Mouse (Mus musculus) myocyte (in vitro differentiated cells): ENCODE results near the gene Iars2. TPM values are rescaled to one million over a fixed set of nuclear protein-coding genes. Genes with fewer than 3 reads are reported as not detected.

ENCODE experiments used
- H3K27me3 ChIP-seq: one replicate; pipeline ENCODE4 v1.6.1; 2011; ENCODE audit not compliant: control insufficient read depth, insufficient read depth, insufficient read length
- H3K36me3 ChIP-seq: one replicate; pipeline ENCODE4 v1.6.1; 2011; ENCODE audit not compliant: control insufficient read depth, insufficient read depth
- H3K4me2 ChIP-seq: one replicate; pipeline ENCODE4 v1.6.1; 2011; ENCODE audit warnings: low read depth, control low read depth
- H3K4me3 ChIP-seq: one replicate; pipeline ENCODE4 v1.5.1; 2011; ENCODE audit warnings: mild to moderate bottlenecking, control low read depth, moderate library complexity
- H3K79me2 ChIP-seq: one replicate; pipeline ENCODE4 v1.6.1; 2011; ENCODE audit not compliant: control insufficient read depth, insufficient read depth
- H3ac ChIP-seq: one replicate; pipeline ENCODE4 v1.6.1; 2011; ENCODE audit not compliant: control insufficient read depth, insufficient read length
- CEBPB ChIP-seq: IDR thresholded peaks from 2 replicates; pipeline ENCODE4 v1.6.1; 2011; ENCODE audit warnings: mild to moderate bottlenecking, moderate library complexity; ENCODE audit not compliant: poor library complexity, insufficient read depth, severe bottlenecking
- E2F4 ChIP-seq: IDR thresholded peaks from one replicate; pipeline ENCODE4 v1.6.1; 2011; ENCODE audit warnings: mild to moderate bottlenecking, control low read depth, moderate library complexity; ENCODE audit not compliant: insufficient read depth
- MAX ChIP-seq: IDR thresholded peaks from one replicate; pipeline ENCODE4 v1.6.1; 2011; ENCODE audit warnings: low read depth, mild to moderate bottlenecking, control low read depth
- MYOD1 ChIP-seq, 3 experiments: IDR thresholded peaks; one replicate each; pipeline ENCODE4 v1.6.1; 2011; ENCODE audit warnings: control low read depth in 2 of 3, low read depth in 2 of 3, mild to moderate bottlenecking in 2 of 3, moderate library complexity in 1 of 3; ENCODE audit not compliant: insufficient read length in 2 of 3, control insufficient read depth in 1 of 3
- MYOG ChIP-seq, 3 experiments: IDR thresholded peaks; one replicate each; pipeline ENCODE4 v1.6.1; 2011; ENCODE audit warnings: control low read depth in 2 of 3, low read depth in 2 of 3, mild to moderate bottlenecking in 2 of 3; ENCODE audit not compliant: insufficient read length in 2 of 3, control insufficient read depth in 1 of 3, insufficient read depth in 1 of 3
- POLR2A ChIP-seq: IDR thresholded peaks from one replicate; pipeline ENCODE4 v1.6.1; 2011; ENCODE audit warnings: low read depth, mild to moderate bottlenecking, control low read depth, moderate library complexity; ENCODE audit not compliant: insufficient read length
- POLR2AphosphoS2 ChIP-seq: IDR thresholded peaks from one replicate; pipeline ENCODE4 v1.6.1; 2011; ENCODE audit warnings: low read depth, control low read depth; ENCODE audit not compliant: insufficient read length
- REST ChIP-seq: IDR thresholded peaks from one replicate; pipeline ENCODE4 v1.6.1; 2011; ENCODE audit warnings: mild to moderate bottlenecking, control low read depth, moderate library complexity; ENCODE audit not compliant: insufficient read depth, insufficient read length
- SRF ChIP-seq: IDR thresholded peaks from one replicate; pipeline ENCODE4 v1.6.1; 2011; ENCODE audit warnings: low read depth; ENCODE audit not compliant: control insufficient read depth, insufficient read length
- TCF12 ChIP-seq: IDR thresholded peaks from one replicate; pipeline ENCODE4 v1.6.1; 2011; ENCODE audit warnings: mild to moderate bottlenecking, control low read depth; ENCODE audit not compliant: poor library complexity, insufficient read depth, severe bottlenecking
- TCF3 ChIP-seq: IDR thresholded peaks from one replicate; pipeline ENCODE4 v1.6.1; 2011; ENCODE audit warnings: low read depth, control low read depth; ENCODE audit not compliant: insufficient read length
- USF1 ChIP-seq: IDR thresholded peaks from one replicate; pipeline ENCODE4 v1.6.1; 2011; ENCODE audit warnings: low read depth, mild to moderate bottlenecking, control low read depth, moderate library complexity
- polyA plus RNA-seq: library from polyadenylated mRNA; unstranded; fragments of >200 nt; fragmentation: generic; extraction: Trizol; gene quantifications from one replicate; pipeline ENCODE4 v1.2.1, GENCODE M21; 2012; ENCODE audit warnings: missing spikeins

Gene Iars2
- polyA plus RNA-seq, 1 experiment: 16.2 TPM

DNA sequence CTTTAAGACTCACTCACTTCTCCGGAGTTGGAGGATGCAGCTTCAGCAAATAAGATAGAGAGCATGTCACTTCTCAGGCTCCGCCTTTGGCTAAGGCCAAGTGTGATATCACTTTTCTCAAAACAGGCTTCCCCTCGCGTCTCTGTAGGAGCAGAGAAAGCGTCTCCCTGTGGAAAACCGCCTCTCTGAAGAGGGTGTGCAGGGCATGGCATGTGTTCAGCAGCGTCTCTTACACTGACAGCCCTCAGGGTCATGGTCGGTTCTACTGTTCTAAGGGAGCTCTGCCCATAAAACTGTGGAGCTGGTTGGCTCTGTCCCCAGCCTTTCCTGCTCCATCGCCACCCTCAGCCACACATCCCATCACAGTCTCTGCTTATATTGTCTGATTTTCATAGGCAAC lies 49.9 kb downstream of the Iars2 start:
- H3ac ChIP-seq: no peak overlapping the region
- TF ChIP-seq CEBPB (no peak), REST (no peak), TCF12 (no peak), USF1 (no peak), E2F4 (no peak)
- H3K27me3 ChIP-seq: no peaks in the 10 kb centered on the region
- H3K79me2 ChIP-seq: no peaks in the 10 kb centered on the region
- H3K36me3 ChIP-seq: peaks cover 37% of the 10 kb centered on the region
- no peak overlapping the region for H3K4me2 ChIP-seq
- no peak overlapping the region for H3K4me3 ChIP-seq

DNA sequence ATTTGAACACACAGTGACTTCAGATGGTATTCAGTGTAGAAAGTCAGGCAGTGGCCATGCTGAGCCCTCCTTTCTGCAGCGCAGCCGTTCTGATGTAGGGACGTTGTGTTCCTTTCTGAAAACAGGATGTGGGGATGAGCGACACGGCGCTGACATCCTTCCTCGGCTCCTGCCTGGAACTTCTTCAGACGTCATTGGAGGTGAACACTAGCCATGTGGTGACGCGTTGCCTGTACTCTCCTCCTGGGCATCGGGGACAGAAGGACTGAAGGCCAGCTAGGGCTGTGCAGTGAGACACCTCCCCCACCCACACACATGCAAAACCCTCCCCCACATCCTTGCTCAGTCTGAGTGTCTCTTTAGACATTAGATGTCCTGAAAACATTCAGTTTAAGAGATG lies 52.2 kb downstream of the Iars2 start:
- H3K4me2 ChIP-seq: no peak overlapping the region
- TF ChIP-seq USF1 (no peak), TCF12 (no peak), MYOD1 (IDR thresholded peaks at IDR 0.05; ENCODE audit: control insufficient read depth in 1 of 3, insufficient read length in 2 of 3, low read depth in 2 of 3) (no peak), TCF3 (no peak), SRF (no peak), CEBPB (no peak), POLR2AphosphoS2 (no peak), MAX (no peak), MYOG (IDR thresholded peaks at IDR 0.05; ENCODE audit: control insufficient read depth in 1 of 3, insufficient read depth in 1 of 3, insufficient read length in 2 of 3, low read depth in 2 of 3) (no peak), REST (no peak), E2F4 (no peak), POLR2A (no peak)
- no peak overlapping the region for H3K4me3 ChIP-seq

DNA sequence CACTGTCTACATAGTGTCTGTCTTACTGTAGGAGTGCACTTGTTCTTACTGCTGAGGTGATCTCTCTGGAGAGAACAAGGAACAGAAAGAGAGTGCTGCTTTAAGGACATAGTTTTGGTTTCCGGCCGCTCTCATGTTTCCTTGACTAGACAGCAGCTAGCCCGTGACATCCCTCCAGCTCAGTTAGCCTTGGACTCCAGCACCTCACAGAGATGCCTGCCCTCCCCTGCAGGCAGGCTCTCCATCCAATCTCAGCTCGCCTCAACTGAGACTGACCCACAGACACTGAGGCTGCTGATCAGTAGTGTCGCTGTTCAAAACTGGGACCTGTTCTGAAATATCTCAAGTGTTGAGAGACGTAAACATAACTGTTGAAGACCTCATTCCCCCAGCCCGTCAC lies 53.2 kb downstream of the Iars2 start:
- Histone ChIP-seq H3ac (no peak overlapping the region), H3K4me3 (no peak overlapping the region), H3K4me2 (no peak overlapping the region), H3K36me3 (peaks cover 38% of the 10 kb centered on the region), H3K27me3 (no peaks in the 10 kb centered on the region), H3K79me2 (no peaks in the 10 kb centered on the region)
- TF ChIP-seq POLR2AphosphoS2: no peak
- no peak for TF ChIP-seq POLR2A
- TF ChIP-seq TCF12: no peak
- TF ChIP-seq REST: no peak
- TF ChIP-seq USF1: no peak
- no peak for TF ChIP-seq E2F4
- TF ChIP-seq MAX: no peak
- TF ChIP-seq SRF: no peak
- TF ChIP-seq MYOG (IDR thresholded peaks at IDR 0.05; ENCODE audit: control insufficient read depth in 1 of 3, insufficient read depth in 1 of 3, insufficient read length in 2 of 3, low read depth in 2 of 3): no peak
- no peak for TF ChIP-seq CEBPB
- TF ChIP-seq MYOD1 (IDR thresholded peaks at IDR 0.05; ENCODE audit: control insufficient read depth in 1 of 3, insufficient read length in 2 of 3, low read depth in 2 of 3): no peak
- no peak for TF ChIP-seq TCF3

More for the DNA sequence above, 52.2 kb downstream of the Iars2 start:
- Histone ChIP-seq H3K36me3 (peaks cover 40% of the 10 kb centered on the region), H3K79me2 (no peaks in the 10 kb centered on the region), H3K27me3 (no peaks in the 10 kb centered on the region), H3ac (no peak overlapping the region)

DNA sequence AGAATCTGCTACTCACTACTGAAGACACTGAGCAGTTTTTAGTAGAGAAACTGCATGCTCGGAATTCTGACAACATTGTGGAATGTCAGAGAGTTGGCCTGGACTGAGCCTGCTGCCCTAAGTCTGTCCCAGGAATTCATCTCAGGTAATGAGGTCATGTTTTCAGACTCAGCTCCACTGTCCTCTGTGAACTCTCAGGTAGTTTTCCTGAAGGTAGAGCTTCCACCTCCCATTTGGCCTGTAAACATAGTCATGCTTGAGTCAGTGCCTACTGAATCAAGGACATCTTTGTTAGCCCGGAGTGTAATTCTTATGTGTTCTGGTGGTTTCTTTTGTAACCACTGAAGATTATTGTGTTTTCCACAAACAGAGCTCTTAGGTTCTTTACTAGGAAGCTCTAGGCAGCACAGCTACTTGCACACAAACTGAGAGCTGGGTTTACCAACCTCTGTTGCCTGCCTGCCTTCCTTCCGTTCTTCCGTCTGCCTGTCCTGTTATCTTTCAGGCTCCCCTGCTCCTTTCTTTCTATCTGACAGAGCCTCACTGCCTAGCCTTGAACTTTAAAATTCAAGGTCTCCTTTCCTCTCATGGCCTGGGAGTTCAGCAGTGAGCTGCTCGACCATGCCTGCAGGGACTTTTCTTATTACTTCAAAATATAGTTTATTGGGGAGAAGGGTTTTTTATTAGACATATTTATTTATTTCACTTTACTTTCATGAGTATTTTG lies 54.2 kb downstream of the Iars2 start:
- peaks cover 29% of the 10 kb centered on the region for H3K36me3 ChIP-seq
- TF ChIP-seq SRF (no peak), CEBPB (no peak), E2F4 (no peak), USF1 (no peak), POLR2A (no peak), MYOG (IDR thresholded peaks at IDR 0.05; ENCODE audit: control insufficient read depth in 1 of 3, insufficient read depth in 1 of 3, insufficient read length in 2 of 3, low read depth in 2 of 3) (no peak), TCF12 (no peak), MYOD1 (IDR thresholded peaks at IDR 0.05; ENCODE audit: control insufficient read depth in 1 of 3, insufficient read length in 2 of 3, low read depth in 2 of 3) (no peak), POLR2AphosphoS2 (no peak), TCF3 (no peak), MAX (no peak), REST (no peak)
- H3K79me2 ChIP-seq: no peaks in the 10 kb centered on the region
- H3K4me2 ChIP-seq: no peak overlapping the region
- no peaks in the 10 kb centered on the region for H3K27me3 ChIP-seq
- no peak overlapping the region for H3ac ChIP-seq
- no peak overlapping the region for H3K4me3 ChIP-seq
